Mouse (Mus musculus) lung, postnatal 0 days (tissue): Measurements from ENCODE around the gene Acaa1a. TPM values are rescaled to one million over a fixed set of nuclear protein-coding genes. Genes with fewer than 3 reads are reported as not detected.
"Not testable (repeated sequence)": the region's sequence is repeated elsewhere in the genome, so short reads cannot be mapped to it uniquely, and the experiment has no call there.

Source experiments
- ATAC-seq: fragments of 200-750 bp; cut with Nextera tagmentation; 2 replicates; pipeline ENCODE4 v1.8.0; 2017; ENCODE audit warnings: moderate library complexity
- DNase-seq: peaks from one replicate; pipeline ENCODE4 v3.0.0-alpha.2; 2016; ENCODE audit warnings: low spot score
- H3K27ac ChIP-seq: fragments of 300-500 bp; sonication (generic); 2 replicates; pipeline ENCODE4 v1.5.1; 2014; ENCODE audit warnings: antibody characterized with exemption, mild to moderate bottlenecking, low read length, mixed read lengths
- H3K27me3 ChIP-seq: fragments of 300-500 bp; sonication (generic); replicated peaks from 2 replicates; pipeline ENCODE4 v1.6.1; 2014; ENCODE audit warnings: low read length, mixed read lengths; ENCODE audit not compliant: insufficient read depth
- H3K36me3 ChIP-seq: fragments of 300-500 bp; sonication (generic); 2 replicates; pipeline ENCODE4 v1.6.1; 2014; ENCODE audit warnings: low read length, mixed read lengths; ENCODE audit not compliant: insufficient read depth
- H3K4me1 ChIP-seq: fragments of 300-500 bp; sonication (generic); 2 replicates; pipeline ENCODE4 v1.6.1; 2014; ENCODE audit warnings: antibody characterized with exemption, low read depth, low read length, mixed read lengths; ENCODE audit not compliant: insufficient read depth
- H3K4me2 ChIP-seq: fragments of 300-500 bp; sonication (generic); replicated peaks from 2 replicates; pipeline ENCODE4 v1.6.1; 2014; ENCODE audit warnings: low read depth, mild to moderate bottlenecking, low read length, moderate library complexity, mixed read lengths
- H3K4me3 ChIP-seq: fragments of 300-500 bp; sonication (generic); 2 replicates; pipeline ENCODE4 v1.5.1; 2014; ENCODE audit warnings: low read depth, low read length
- H3K9ac ChIP-seq: fragments of 300-500 bp; sonication (generic); replicated peaks from 2 replicates; pipeline ENCODE4 v1.6.1; 2014; ENCODE audit warnings: low read depth, mild to moderate bottlenecking
- H3K9me3 ChIP-seq: fragments of 300-500 bp; sonication (generic); 2 replicates; pipeline ENCODE4 v1.6.1; 2016; ENCODE audit warnings: low read length, mixed read lengths
- CTCF ChIP-seq: IDR thresholded peaks from 2 replicates; pipeline ENCODE4 v1.5.1; 2016; ENCODE audit warnings: antibody characterized with exemption, mild to moderate bottlenecking
- EP300 ChIP-seq: IDR thresholded peaks from 2 replicates; pipeline ENCODE4 v1.6.1; 2016; ENCODE audit warnings: antibody characterized with exemption, mild to moderate bottlenecking, control low read depth
- WGBS: fragments of 180-500 bp; shearing (Covaris S2); extraction: QIAGEN DNeasy Blood & Tissue Kit; methylation state at CpG from one replicate; pipeline ENCODE4 v1.1.7; 2014; 5-methylcytosine and 5-hydroxymethylcytosine counted together
- polyA plus RNA-seq: library from polyadenylated mRNA; unstranded; fragments of >200 nt; fragmentation: Nextera tagmentation; extraction: Ambion mirVana; gene quantifications from 2 replicates; pipeline ENCODE4 v1.2.1, GENCODE M21; 2015

Acaa1a gene
- polyA plus RNA-seq, 1 experiment from 2014 or later, result 114 TPM

GRCm38 (mm10) chr9:119357331-119358057 is 18.0 kb downstream of the Acaa1a start, which contains the start of gene Xylb:
Gene Xylb, plus strand, starts transcription at chr9:119357381.
- Histone ChIP-seq H3K9me3 (no peaks in the 10 kb centered on the region), H3K27me3 (no peaks in the 10 kb centered on the region), H3K4me1 (no peaks in the 10 kb centered on the region), H3K9ac (peak within 1 kb of the TSS; percentile 35; the same call in 1 of the 2 replicates), H3K4me3 (peak within 1 kb of the TSS; percentile 58), H3K27ac (peak within 1 kb of the TSS; percentile 57; the same call in 1 of the 2 replicates), H3K4me2 (peak within 1 kb of the TSS; percentile 96), H3K36me3 (no peaks in the 10 kb centered on the region)
- ATAC-seq (peak; percentile 93), DNase-seq (peak; percentile 94)
- peak; percentile 97 for TF ChIP-seq CTCF
- TF ChIP-seq EP300, result no peak
- WGBS, result 4% methylated on average over 60 of the region's 65 CpGs

GRCm38 (mm10) chr9:119358058-119358429 is 18.6 kb downstream of the Acaa1a start:
- Histone ChIP-seq H3K27ac (no peak overlapping the region), H3K36me3 (no peaks in the 10 kb centered on the region), H3K4me2 (peak overlapping the region; percentile 96), H3K9me3 (no peaks in the 10 kb centered on the region), H3K9ac (no peak overlapping the region), H3K27me3 (no peaks in the 10 kb centered on the region), H3K4me3 (peak overlapping the region; percentile 58; the same call in 1 of the 2 replicates), H3K4me1 (no peaks in the 10 kb centered on the region)
- DNase-seq, result no peak
- TF ChIP-seq CTCF, result no peak
- no peak for TF ChIP-seq EP300
- 30% methylated on average over 9 of the region's 9 CpGs for WGBS
- ATAC-seq, result no peak

GRCm38 (mm10) chr9:119361416-119361815 is 21.9 kb downstream of the Acaa1a start:
- H3K9me3 ChIP-seq, result no peaks in the 10 kb centered on the region
- ATAC-seq (no peak), DNase-seq (no peak)
- WGBS, result 89% methylated on average over 5 of the region's 5 CpGs
- no peaks in the 10 kb centered on the region for H3K4me1 ChIP-seq
- no peak overlapping the region for H3K4me2 ChIP-seq
- H3K36me3 ChIP-seq, result no peaks in the 10 kb centered on the region
- H3K27ac ChIP-seq, result no peak overlapping the region
- H3K27me3 ChIP-seq, result no peaks in the 10 kb centered on the region
- no peak for TF ChIP-seq EP300
- no peak overlapping the region for H3K9ac ChIP-seq
- H3K4me3 ChIP-seq, result no peak overlapping the region

- Histone ChIP-seq H3K9ac (no peak overlapping the region), H3K4me2 (no peak overlapping the region), H3K27me3 (no peaks in the 10 kb centered on the region), H3K27ac (no peak overlapping the region), H3K9me3 (no peaks in the 10 kb centered on the region), H3K4me3 (no peak overlapping the region), H3K36me3 (no peaks in the 10 kb centered on the region), H3K4me1 (no peaks in the 10 kb centered on the region)
- no peak for ATAC-seq
- TF ChIP-seq EP300 (no peak), CTCF (no peak)
- WGBS, result 73% methylated on average over 12 of the region's 12 CpGs
- DNase-seq, result no peak
Observed at GRCm38 (mm10) chr9:119363229-119363628, 23.8 kb downstream of the Acaa1a start.

- TF ChIP-seq EP300 (no peak), CTCF (no peak)
- Histone ChIP-seq H3K4me1 (no peaks in the 10 kb centered on the region), H3K4me2 (no peak within 1 kb of the TSS), H3K27me3 (no peaks in the 10 kb centered on the region), H3K27ac (no peak within 1 kb of the TSS), H3K36me3 (no peaks in the 10 kb centered on the region), H3K9ac (no peak within 1 kb of the TSS), H3K4me3 (no peak within 1 kb of the TSS), H3K9me3 (no peaks in the 10 kb centered on the region)
- peak; percentile 28 for DNase-seq
- ATAC-seq, result no peak
- WGBS, result 39% methylated on average over 7 of the region's 7 CpGs
Observed at GRCm38 (mm10) chr9:119365284-119365683, 25.8 kb downstream of the Acaa1a start, which contains the start of gene Slc22a14. Gene Slc22a14, minus strand, starts transcription at chr9:119365553.

GRCm38 (mm10) chr9:119368367-119368766 is 28.9 kb downstream of the Acaa1a start:
- no peaks in the 10 kb centered on the region for H3K27me3 ChIP-seq
- DNase-seq (no peak), ATAC-seq (no peak)
- WGBS, result 94% methylated on average over 3 of the region's 3 CpGs
- no peak overlapping the region for H3K4me3 ChIP-seq
- H3K4me2 ChIP-seq, result no peak overlapping the region
- no peaks in the 10 kb centered on the region for H3K36me3 ChIP-seq
- no peak overlapping the region for H3K9ac ChIP-seq
- no peaks in the 10 kb centered on the region for H3K9me3 ChIP-seq
- no peaks in the 10 kb centered on the region for H3K4me1 ChIP-seq
- no peak for TF ChIP-seq EP300
- no peak for TF ChIP-seq CTCF
- H3K27ac ChIP-seq, result no peak overlapping the region

- H3K4me2 ChIP-seq, H3K27me3 ChIP-seq, H3K4me3 ChIP-seq, ATAC-seq, H3K27ac ChIP-seq, H3K36me3 ChIP-seq, H3K9ac ChIP-seq, H3K4me1 ChIP-seq, DNase-seq, H3K9me3 ChIP-seq: not testable (repeated sequence)
- 86% methylated on average over 4 of the region's 4 CpGs for WGBS
- TF ChIP-seq CTCF, result peak; percentile 25; the same call in 1 of the 2 replicates
Observed at GRCm38 (mm10) chr9:119370770-119371169, 31.3 kb downstream of the Acaa1a start.
